Mouse (Mus musculus) kidney, adult 2 months (tissue): Measurements from ENCODE around the gene Mrps18a.

Experiments used
- CTCF ChIP-seq: fragments of 200-500 bp; conservative IDR thresholded peaks from 2 replicates; pipeline ENCODE4 v1.5.1; 2011; ENCODE audit warnings: low read depth, mild to moderate bottlenecking, control low read depth, low read length, moderate library complexity, mixed read lengths; ENCODE audit not compliant: insufficient read depth, insufficient read length
- POLR2A ChIP-seq: fragments of 200-500 bp; IDR thresholded peaks from one replicate; pipeline ENCODE4 v1.6.1; 2011; ENCODE audit warnings: low read depth, low read length, control low read depth

- TF ChIP-seq CTCF (no peak), POLR2A (no peak)
These were observed 29.1 kb downstream of the Mrps18a start for GRCm38 (mm10) chr17:46139872-46140271.
